Mouse (Mus musculus) liver, adult 2 months (tissue): ENCODE results near the gene Tubg2.

Experiments
- CTCF ChIP-seq: fragments of 200-500 bp; IDR thresholded peaks from 2 replicates; pipeline ENCODE4 v1.5.1; 2011; ENCODE audit warnings: low read depth, low read length, control low read depth
- POLR2A ChIP-seq: fragments of 200-500 bp; IDR thresholded peaks from 2 replicates; pipeline ENCODE4 v1.6.1; 2011; ENCODE audit warnings: low read length, control low read depth; ENCODE audit not compliant: insufficient read depth; ENCODE audit errors: extremely low read depth

DNA sequence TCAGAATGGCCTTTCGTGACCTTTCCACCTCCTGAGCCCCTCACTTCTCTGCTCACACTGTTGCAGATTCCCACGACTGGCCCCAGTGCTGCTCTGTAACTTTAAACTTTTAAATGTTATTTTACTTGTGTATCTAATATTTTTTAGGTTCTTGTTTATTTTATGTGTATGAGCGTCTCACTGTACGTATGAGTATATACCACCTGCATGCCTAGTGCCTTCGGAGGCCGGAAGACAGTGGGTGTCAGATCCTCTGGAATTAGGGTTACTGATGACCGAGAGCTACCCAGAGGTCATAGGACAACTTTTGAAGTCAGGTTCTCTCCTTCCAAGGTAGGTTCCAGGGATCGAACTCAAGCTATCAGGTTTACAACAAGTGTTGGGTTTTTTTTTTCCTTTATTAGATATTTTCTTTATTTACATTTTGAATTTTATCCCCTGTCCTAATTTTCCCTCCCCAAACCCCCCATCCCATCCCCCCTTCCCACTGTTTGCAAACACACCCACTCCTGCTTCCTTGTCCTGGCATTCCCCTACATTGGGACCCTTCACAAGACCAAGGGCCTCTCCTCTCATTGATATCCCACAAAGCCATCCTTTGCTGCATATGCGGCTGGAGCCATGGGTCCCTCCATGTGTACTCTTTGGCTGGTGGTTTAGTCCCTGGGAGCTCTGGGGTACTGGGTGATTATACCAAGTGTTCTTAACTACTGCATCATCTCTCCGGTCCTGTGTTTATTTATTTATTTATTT is 13.3 kb upstream of the Tubg2 start:
- TF ChIP-seq CTCF = no peak
- TF ChIP-seq POLR2A = no peak
